Comparison of ENCODE assay signal across 26 mouse cellular contexts in genomic region chr7:113685349-113685748, GRCm38 (mm10).
"Had no signal": no experiment of that assay in that cellular context is flagged by ENCODE, and none has a peak within 500 bp of the region (broad histone marks: within the 10 kb centered on the region; RNA-seq: fewer than 3 reads in every experiment).

No protein-coding gene starts in this region.

- H3K9ac ChIP-seq: embryonic facial prominence, embryonic 12.5 days; embryonic facial prominence, embryonic 13.5 days; embryonic facial prominence, embryonic 15.5 days; forebrain, embryonic 12.5 days; forebrain, embryonic 13.5 days; forebrain, embryonic 15.5 days; forebrain, postnatal 0 days had no signal

- H3K4me1 ChIP-seq: embryonic facial prominence, embryonic 15.5 days; forebrain, embryonic 13.5 days; forebrain, embryonic 15.5 days had no signal

- H3K36me3 ChIP-seq: embryonic facial prominence, embryonic 10.5 days; embryonic facial prominence, embryonic 12.5 days; embryonic facial prominence, embryonic 13.5 days; embryonic facial prominence, embryonic 15.5 days; forebrain, embryonic 10.5 days; forebrain, embryonic 12.5 days; forebrain, embryonic 15.5 days had no signal

- H3K27ac ChIP-seq: embryonic facial prominence, embryonic 10.5 days; embryonic facial prominence, embryonic 12.5 days; embryonic facial prominence, embryonic 13.5 days; embryonic facial prominence, embryonic 15.5 days; forebrain, embryonic 10.5 days; forebrain, embryonic 12.5 days; forebrain, embryonic 13.5 days; forebrain, embryonic 15.5 days had no signal

- H3K4me2 ChIP-seq: embryonic facial prominence, embryonic 12.5 days; embryonic facial prominence, embryonic 13.5 days; embryonic facial prominence, embryonic 15.5 days; forebrain, embryonic 12.5 days; forebrain, embryonic 13.5 days; forebrain, embryonic 15.5 days; heart, embryonic 11.5 days had no signal

- H3K27me3 ChIP-seq: embryonic facial prominence, embryonic 12.5 days; embryonic facial prominence, embryonic 13.5 days; embryonic facial prominence, embryonic 15.5 days; forebrain, embryonic 12.5 days; forebrain, embryonic 13.5 days; forebrain, embryonic 15.5 days had no signal

- H3K9me3 ChIP-seq: embryonic facial prominence, embryonic 10.5 days; embryonic facial prominence, embryonic 12.5 days; embryonic facial prominence, embryonic 13.5 days; embryonic facial prominence, embryonic 15.5 days; forebrain, embryonic 10.5 days; forebrain, embryonic 12.5 days; forebrain, embryonic 13.5 days; forebrain, embryonic 15.5 days had no signal

- ATAC-seq: forebrain, embryonic 13.5 days; forebrain, embryonic 14.5 days; forebrain, embryonic 15.5 days; forebrain, embryonic 16.5 days; forebrain, postnatal 0 days had no signal

- H3K4me3 ChIP-seq: embryonic facial prominence, embryonic 10.5 days; embryonic facial prominence, embryonic 12.5 days; embryonic facial prominence, embryonic 13.5 days; embryonic facial prominence, embryonic 15.5 days; erythroblast, embryonic 14.5 days; forebrain, embryonic 10.5 days; forebrain, embryonic 12.5 days; forebrain, embryonic 13.5 days; forebrain, embryonic 15.5 days had no signal

- DNase-seq: cerebellum, adult 8-10 months; cerebellum, adult 9-10 months; cerebellum, adult 9-11 months; cerebellum, postnatal 10 days; cerebellum, postnatal 14 days; cerebellum, postnatal 25 days; cerebellum, postnatal 36 days; embryo, embryonic 11 days; forebrain, postnatal 0 days; gastrocnemius, postnatal 10 days; gastrocnemius, postnatal 14 days; gastrocnemius, postnatal 25 days; gastrocnemius, postnatal 36 days; heart, adult 18-20 months had no signal
